Mouse (Mus musculus): Measurements from ENCODE around the gene Efna4.

- TF ChIP-seq GATA1 (IDR thresholded peaks at IDR 0.05; ENCODE audit: low read length): no peak
- TF ChIP-seq TAL1 (IDR thresholded peaks at IDR 0.05; ENCODE audit: low read length): no peak
These were observed 45.1 kb upstream of the Efna4 start for GRCm38 (mm10) chr3:89382950-89383349.
